Mouse (Mus musculus): ENCODE measurements at regions not wholly inside any gene's neighbourhood (a gene's known extent, or its start where the extent isn't known, plus 50 kb on each side); places are given as distances from the start of the nearest gene placed in this dataset.

GRCm38 (mm10) chr10:98292140-98292539 lies 565.6 kb upstream of the C030005K15Rik start:
- in situ Hi-C loops (cut with MboI; ENCODE audit: low sequenced_read_pairs in 2 of 2, unreplicated experiment in 2 of 2) = no loop called here
- H3K4me3 ChIP-seq (ENCODE audit: insufficient read depth in 1 of 2, low read depth in 1 of 2, low read length in 2 of 2, poor library complexity in 1 of 2, severe bottlenecking in 1 of 2) = no peak overlapping the region
- no peaks in the 10 kb centered on the region for H3K9me3 ChIP-seq (ENCODE audit: control insufficient read depth, insufficient read depth, low read depth, low read length)
- no peaks in the 10 kb centered on the region for H3K36me3 ChIP-seq (ENCODE audit: control insufficient read depth, insufficient read depth, low read length, poor library complexity, severe bottlenecking)
- H3K27ac ChIP-seq (ENCODE audit: insufficient read depth, low read depth, low read length, poor library complexity, severe bottlenecking) = no peak overlapping the region
- H3K9ac ChIP-seq (ENCODE audit: insufficient read depth, low read depth, low read length, poor library complexity, severe bottlenecking) = no peak overlapping the region
- no peak for TF ChIP-seq ZNF384 (IDR thresholded peaks at IDR 0.05; ENCODE audit: low read depth, low read length)
- no peak for TF ChIP-seq CHD2 (IDR thresholded peaks at IDR 0.05; ENCODE audit: low read depth, low read length)
- no peak for TF ChIP-seq MAFK (IDR thresholded peaks at IDR 0.05; ENCODE audit: insufficient read depth, low read depth, low read length)
- no peak for TF ChIP-seq HCFC1 (IDR thresholded peaks at IDR 0.05; ENCODE audit: borderline replicate concordance, insufficient read depth, low read length)
- TF ChIP-seq ZC3H11A (IDR thresholded peaks at IDR 0.05; ENCODE audit: borderline replicate concordance, low read depth, low read length) = no peak
- no peaks in the 10 kb centered on the region for H3K4me1 ChIP-seq (ENCODE audit: control insufficient read depth in 2 of 2, insufficient read depth in 2 of 2, low read length in 2 of 2, poor library complexity in 1 of 2)
- DNase-seq (ENCODE audit: low read depth, low spot score) = no peak

- Histone ChIP-seq H3K9me3 (ENCODE audit: control insufficient read depth, insufficient read depth, low read depth, low read length) (no peaks in the 10 kb centered on the region), H3K27ac (ENCODE audit: insufficient read depth, low read depth, low read length, poor library complexity, severe bottlenecking) (no peak overlapping the region), H3K4me3 (ENCODE audit: insufficient read depth in 1 of 2, low read depth in 1 of 2, low read length in 2 of 2, poor library complexity in 1 of 2, severe bottlenecking in 1 of 2) (no peak overlapping the region), H3K36me3 (ENCODE audit: control insufficient read depth, insufficient read depth, low read length, poor library complexity, severe bottlenecking) (no peaks in the 10 kb centered on the region), H3K4me1 (ENCODE audit: control insufficient read depth in 2 of 2, insufficient read depth in 2 of 2, low read length in 2 of 2, poor library complexity in 1 of 2) (no peaks in the 10 kb centered on the region), H3K9ac (ENCODE audit: insufficient read depth, low read depth, low read length, poor library complexity, severe bottlenecking) (no peak overlapping the region)
- in situ Hi-C loops (cut with MboI; ENCODE audit: low sequenced_read_pairs in 2 of 2, unreplicated experiment in 2 of 2) = no loop called here
- no peak for TF ChIP-seq CHD2 (IDR thresholded peaks at IDR 0.05; ENCODE audit: low read depth, low read length)
- no peak for TF ChIP-seq MAFK (IDR thresholded peaks at IDR 0.05; ENCODE audit: insufficient read depth, low read depth, low read length)
- TF ChIP-seq ZC3H11A (IDR thresholded peaks at IDR 0.05; ENCODE audit: borderline replicate concordance, low read depth, low read length) = no peak
- TF ChIP-seq HCFC1 (IDR thresholded peaks at IDR 0.05; ENCODE audit: borderline replicate concordance, insufficient read depth, low read length) = no peak
- TF ChIP-seq ZNF384 (IDR thresholded peaks at IDR 0.05; ENCODE audit: low read depth, low read length) = no peak
- DNase-seq (ENCODE audit: low read depth, low spot score) = no peak
Measured at GRCm38 (mm10) chr10:98305667-98306066, 579.1 kb upstream of the C030005K15Rik start.

- H3K9me3 ChIP-seq (ENCODE audit: control insufficient read depth, insufficient read depth, low read depth, low read length) = no peaks in the 10 kb centered on the region
- in situ Hi-C loops (cut with MboI; ENCODE audit: low sequenced_read_pairs in 2 of 2, unreplicated experiment in 2 of 2) = no loop called here
- DNase-seq (ENCODE audit: low read depth, low spot score) = no peak
Measured at GRCm38 (mm10) chr10:98309667-98310066, 583.1 kb upstream of the C030005K15Rik start.

GRCm38 (mm10) chr10:98311403-98311802 lies 584.8 kb upstream of the C030005K15Rik start:
- DNase-seq (ENCODE audit: low read depth, low spot score) = no peak
- no peaks in the 10 kb centered on the region for H3K36me3 ChIP-seq (ENCODE audit: control insufficient read depth, insufficient read depth, low read length, poor library complexity, severe bottlenecking)
- no peaks in the 10 kb centered on the region for H3K4me1 ChIP-seq (ENCODE audit: control insufficient read depth in 2 of 2, insufficient read depth in 2 of 2, low read length in 2 of 2, poor library complexity in 1 of 2)
- no peaks in the 10 kb centered on the region for H3K9me3 ChIP-seq (ENCODE audit: control insufficient read depth, insufficient read depth, low read depth, low read length)
- TF ChIP-seq ZC3H11A (IDR thresholded peaks at IDR 0.05; ENCODE audit: borderline replicate concordance, low read depth, low read length) (no peak), MAFK (IDR thresholded peaks at IDR 0.05; ENCODE audit: insufficient read depth, low read depth, low read length) (no peak), CHD2 (IDR thresholded peaks at IDR 0.05; ENCODE audit: low read depth, low read length) (no peak), HCFC1 (IDR thresholded peaks at IDR 0.05; ENCODE audit: borderline replicate concordance, insufficient read depth, low read length) (no peak), ZNF384 (IDR thresholded peaks at IDR 0.05; ENCODE audit: low read depth, low read length) (no peak)
- no peak overlapping the region for H3K27ac ChIP-seq (ENCODE audit: insufficient read depth, low read depth, low read length, poor library complexity, severe bottlenecking)
- H3K4me3 ChIP-seq (ENCODE audit: insufficient read depth in 1 of 2, low read depth in 1 of 2, low read length in 2 of 2, poor library complexity in 1 of 2, severe bottlenecking in 1 of 2) = no peak overlapping the region
- in situ Hi-C loops (cut with MboI; ENCODE audit: low sequenced_read_pairs in 2 of 2, unreplicated experiment in 2 of 2) = no loop called here
- no peak overlapping the region for H3K9ac ChIP-seq (ENCODE audit: insufficient read depth, low read depth, low read length, poor library complexity, severe bottlenecking)

More at GRCm38 (mm10) chr10:98309667-98310066, 583.1 kb upstream of the C030005K15Rik start:
- no peak overlapping the region for H3K9ac ChIP-seq (ENCODE audit: insufficient read depth, low read depth, low read length, poor library complexity, severe bottlenecking)
- no peak overlapping the region for H3K27ac ChIP-seq (ENCODE audit: insufficient read depth, low read depth, low read length, poor library complexity, severe bottlenecking)
- TF ChIP-seq MAFK (IDR thresholded peaks at IDR 0.05; ENCODE audit: insufficient read depth, low read depth, low read length) (no peak), ZNF384 (IDR thresholded peaks at IDR 0.05; ENCODE audit: low read depth, low read length) (no peak), CHD2 (IDR thresholded peaks at IDR 0.05; ENCODE audit: low read depth, low read length) (no peak), HCFC1 (IDR thresholded peaks at IDR 0.05; ENCODE audit: borderline replicate concordance, insufficient read depth, low read length) (no peak), ZC3H11A (IDR thresholded peaks at IDR 0.05; ENCODE audit: borderline replicate concordance, low read depth, low read length) (no peak)
- no peak overlapping the region for H3K4me3 ChIP-seq (ENCODE audit: insufficient read depth in 1 of 2, low read depth in 1 of 2, low read length in 2 of 2, poor library complexity in 1 of 2, severe bottlenecking in 1 of 2)
- no peaks in the 10 kb centered on the region for H3K4me1 ChIP-seq (ENCODE audit: control insufficient read depth in 2 of 2, insufficient read depth in 2 of 2, low read length in 2 of 2, poor library complexity in 1 of 2)
- H3K36me3 ChIP-seq (ENCODE audit: control insufficient read depth, insufficient read depth, low read length, poor library complexity, severe bottlenecking) = no peaks in the 10 kb centered on the region

- Histone ChIP-seq H3K9ac (ENCODE audit: insufficient read depth, low read depth, low read length, poor library complexity, severe bottlenecking) (no peak overlapping the region), H3K9me3 (ENCODE audit: control insufficient read depth, insufficient read depth, low read depth, low read length) (no peaks in the 10 kb centered on the region), H3K4me3 (ENCODE audit: insufficient read depth in 1 of 2, low read depth in 1 of 2, low read length in 2 of 2, poor library complexity in 1 of 2, severe bottlenecking in 1 of 2) (no peak overlapping the region), H3K27ac (ENCODE audit: insufficient read depth, low read depth, low read length, poor library complexity, severe bottlenecking) (no peak overlapping the region), H3K36me3 (ENCODE audit: control insufficient read depth, insufficient read depth, low read length, poor library complexity, severe bottlenecking) (no peaks in the 10 kb centered on the region), H3K4me1 (ENCODE audit: control insufficient read depth in 2 of 2, insufficient read depth in 2 of 2, low read length in 2 of 2, poor library complexity in 1 of 2) (no peaks in the 10 kb centered on the region)
- in situ Hi-C loops (cut with MboI; ENCODE audit: low sequenced_read_pairs in 2 of 2, unreplicated experiment in 2 of 2) = no loop called here
- no peak for DNase-seq (ENCODE audit: low read depth, low spot score)
- no peak for TF ChIP-seq CHD2 (IDR thresholded peaks at IDR 0.05; ENCODE audit: low read depth, low read length)
- no peak for TF ChIP-seq MAFK (IDR thresholded peaks at IDR 0.05; ENCODE audit: insufficient read depth, low read depth, low read length)
- TF ChIP-seq ZC3H11A (IDR thresholded peaks at IDR 0.05; ENCODE audit: borderline replicate concordance, low read depth, low read length) = no peak
- TF ChIP-seq HCFC1 (IDR thresholded peaks at IDR 0.05; ENCODE audit: borderline replicate concordance, insufficient read depth, low read length) = no peak
- TF ChIP-seq ZNF384 (IDR thresholded peaks at IDR 0.05; ENCODE audit: low read depth, low read length) = no peak
Measured at GRCm38 (mm10) chr10:98318416-98318815, 591.9 kb upstream of the C030005K15Rik start.
